Comparison of ENCODE assay signal across 21 mouse cellular contexts in the genomic region with DNA sequence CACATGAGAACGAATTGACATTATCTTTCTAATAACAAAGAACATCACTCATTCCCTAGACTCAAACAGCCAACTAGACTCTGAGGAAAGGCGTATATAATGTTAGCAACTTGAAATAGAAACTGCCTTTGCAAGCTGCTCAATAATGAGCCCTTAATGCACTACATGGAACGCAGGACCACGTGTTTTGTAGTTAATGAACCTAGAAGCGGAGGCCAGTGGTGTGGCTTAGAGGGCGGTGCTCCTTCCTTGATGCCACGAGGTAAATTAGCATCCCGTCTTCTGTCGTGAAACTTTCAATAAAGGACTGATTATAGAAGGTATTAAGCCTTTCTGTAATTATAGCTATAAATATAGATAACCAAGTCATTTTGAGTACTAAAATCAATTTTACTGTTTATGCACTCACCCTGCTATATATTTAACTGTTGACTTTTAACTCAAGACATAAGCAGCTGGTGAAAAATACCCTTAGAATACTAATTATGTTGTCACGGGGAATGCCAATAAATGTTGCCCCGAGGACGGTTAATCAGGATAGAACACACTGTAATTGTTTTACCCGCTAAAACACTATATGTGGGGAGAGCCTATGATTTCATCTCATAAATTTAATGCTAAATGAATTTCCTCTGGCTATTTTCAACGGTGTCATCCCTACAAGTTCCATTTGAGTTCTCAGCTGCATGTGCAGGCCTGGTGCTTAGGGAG.
DNase-seq lines count a peak whose midpoint lies in the region; ATAC-seq lines count a peak whose summit lies in the region.
"Had no signal": no experiment of that assay in that cellular context is flagged by ENCODE, and none has a peak within 500 bp of the region (broad histone marks: within the 10 kb centered on the region; RNA-seq: fewer than 3 reads in every experiment).

No protein-coding gene starts in this region.

- H3K4me3 ChIP-seq in hindbrain, embryonic 13.5 days: no peak overlapping the region
- H3K4me3 ChIP-seq in hindbrain, embryonic 12.5 days: no peak overlapping the region
- no peak overlapping the region for H3K4me3 ChIP-seq in midbrain, embryonic 12.5 days
- H3K4me3 ChIP-seq in midbrain, embryonic 15.5 days: no peak overlapping the region
- no peak overlapping the region for H3K4me3 ChIP-seq in hindbrain, embryonic 16.5 days (ENCODE audit: low read length)
- H3K4me3 ChIP-seq in neural tube, embryonic 15.5 days (replicated peaks): no peak overlapping the region
- H3K4me3 ChIP-seq: forebrain, embryonic 10.5 days; heart, embryonic 10.5 days; left cerebral cortex, adult 2 months; liver, embryonic 15.5 days; lung, embryonic 15.5 days had no signal

- no peaks in the 10 kb centered on the region for H3K9me3 ChIP-seq in hindbrain, embryonic 13.5 days
- no peaks in the 10 kb centered on the region for H3K9me3 ChIP-seq in hindbrain, embryonic 12.5 days (replicated peaks)
- H3K9me3 ChIP-seq in midbrain, embryonic 12.5 days: no peaks in the 10 kb centered on the region
- H3K9me3 ChIP-seq in midbrain, embryonic 15.5 days: no peaks in the 10 kb centered on the region
- no peaks in the 10 kb centered on the region for H3K9me3 ChIP-seq in hindbrain, embryonic 16.5 days (ENCODE audit: control insufficient read depth, low read length)
- H3K9me3 ChIP-seq in neural tube, embryonic 15.5 days (replicated peaks): no peaks in the 10 kb centered on the region
- H3K9me3 ChIP-seq: forebrain, embryonic 10.5 days; heart, embryonic 10.5 days; liver, embryonic 15.5 days; lung, embryonic 15.5 days had no signal

- no peak for DNase-seq in testis, postnatal 14 days (ENCODE audit: low spot score)
- DNase-seq: adrenal gland, postnatal 25 days; cerebellum, adult 11 months; cerebellum, adult 9-11 months; gastrocnemius, postnatal 10 days; heart, postnatal 4 days; liver; lung, postnatal 4 days had no signal

- peaks cover 12% of the 10 kb centered on the region; the same call in 1 of the 2 replicates for H3K4me1 ChIP-seq in hindbrain, embryonic 13.5 days (replicated peaks)
- no peaks in the 10 kb centered on the region for H3K4me1 ChIP-seq in hindbrain, embryonic 12.5 days
- peaks cover 2% of the 10 kb centered on the region; the same call in 1 of the 2 replicates for H3K4me1 ChIP-seq in midbrain, embryonic 12.5 days
- 0 out of 2 replicates have a peak, but pooled peaks cover 4% of the 10 kb centered on the region for H3K4me1 ChIP-seq in midbrain, embryonic 15.5 days
- H3K4me1 ChIP-seq in hindbrain, embryonic 16.5 days (ENCODE audit: control insufficient read depth, insufficient read depth, low read depth, low read length): peaks cover 3% of the 10 kb centered on the region
- peaks cover 12% of the 10 kb centered on the region for H3K4me1 ChIP-seq in neural tube, embryonic 15.5 days
- H3K4me1 ChIP-seq: forebrain, embryonic 10.5 days; heart, embryonic 10.5 days; liver, embryonic 15.5 days; lung, embryonic 15.5 days had no signal

- 50% methylated on average over 14 of the region's 14 CpGs for WGBS in hindbrain, embryonic 13.5 days
- 67% methylated on average over 14 of the region's 14 CpGs for WGBS in hindbrain, embryonic 12.5 days
- WGBS in midbrain, embryonic 12.5 days: 78% methylated on average over 14 of the region's 14 CpGs
- WGBS in midbrain, embryonic 15.5 days: 57% methylated on average over 14 of the region's 14 CpGs
- WGBS in hindbrain, embryonic 16.5 days: 49% methylated on average over 14 of the region's 14 CpGs
- 34% methylated on average over 14 of the region's 14 CpGs for WGBS in neural tube, embryonic 15.5 days

- H3K9ac ChIP-seq in hindbrain, embryonic 13.5 days: no peak overlapping the region
- no peak overlapping the region for H3K9ac ChIP-seq in hindbrain, embryonic 12.5 days
- no peak overlapping the region for H3K9ac ChIP-seq in midbrain, embryonic 12.5 days (replicated peaks)
- H3K9ac ChIP-seq in midbrain, embryonic 15.5 days: no peak overlapping the region
- H3K9ac ChIP-seq in hindbrain, embryonic 16.5 days (ENCODE audit: low read depth, low read length): no peak overlapping the region
- H3K9ac ChIP-seq in neural tube, embryonic 15.5 days (replicated peaks): no peak overlapping the region
- H3K9ac ChIP-seq: liver, embryonic 15.5 days; lung, embryonic 15.5 days had no signal

- ATAC-seq in hindbrain, embryonic 13.5 days (ENCODE audit: low FRiP score): 0 out of 2 replicates have a peak, but pooled peaks have one; percentile 39
- no peak for ATAC-seq in hindbrain, embryonic 12.5 days (ENCODE audit: low FRiP score)
- ATAC-seq in midbrain, embryonic 12.5 days (ENCODE audit: low FRiP score, low read depth): 0 out of 2 replicates have a peak, but pooled peaks have one; percentile 30
- no peak for ATAC-seq in midbrain, embryonic 15.5 days (replicated peaks)
- ATAC-seq in hindbrain, embryonic 16.5 days: peak; percentile 50; the same call in 1 of the 2 replicates
- ATAC-seq in neural tube, embryonic 15.5 days (ENCODE audit: low FRiP score): peak; percentile 57
- ATAC-seq: intestine, embryonic 16.5 days had no signal

- no peak overlapping the region for H3K4me2 ChIP-seq in hindbrain, embryonic 13.5 days
- no peak overlapping the region for H3K4me2 ChIP-seq in hindbrain, embryonic 12.5 days (replicated peaks)
- no peak overlapping the region for H3K4me2 ChIP-seq in midbrain, embryonic 12.5 days (replicated peaks)
- H3K4me2 ChIP-seq in midbrain, embryonic 15.5 days: no peak overlapping the region
- peak overlapping the region; percentile 21; the same call in 1 of the 2 replicates for H3K4me2 ChIP-seq in hindbrain, embryonic 16.5 days (ENCODE audit: low read length)
- peak overlapping the region; percentile 13; the same call in 1 of the 2 replicates for H3K4me2 ChIP-seq in neural tube, embryonic 15.5 days
- H3K4me2 ChIP-seq: liver, embryonic 15.5 days; lung, embryonic 15.5 days had no signal

- no peak overlapping the region for H3K27ac ChIP-seq in hindbrain, embryonic 13.5 days
- H3K27ac ChIP-seq in hindbrain, embryonic 12.5 days: no peak overlapping the region
- H3K27ac ChIP-seq in midbrain, embryonic 12.5 days (replicated peaks): no peak overlapping the region
- H3K27ac ChIP-seq in midbrain, embryonic 15.5 days: no peak overlapping the region
- H3K27ac ChIP-seq in hindbrain, embryonic 16.5 days (ENCODE audit: low read depth, low read length): no peak overlapping the region
- H3K27ac ChIP-seq in neural tube, embryonic 15.5 days (replicated peaks): peak overlapping the region; percentile 61; the same call in 1 of the 2 replicates
- H3K27ac ChIP-seq: forebrain, embryonic 10.5 days; heart, embryonic 10.5 days; left cerebral cortex, adult 2 months; liver, embryonic 15.5 days; lung, embryonic 15.5 days; stomach, postnatal 0 days had no signal

- H3K36me3 ChIP-seq in hindbrain, embryonic 13.5 days: no peaks in the 10 kb centered on the region
- no peaks in the 10 kb centered on the region for H3K36me3 ChIP-seq in hindbrain, embryonic 12.5 days
- no peaks in the 10 kb centered on the region for H3K36me3 ChIP-seq in midbrain, embryonic 12.5 days
- no peaks in the 10 kb centered on the region for H3K36me3 ChIP-seq in midbrain, embryonic 15.5 days (replicated peaks)
- no peaks in the 10 kb centered on the region for H3K36me3 ChIP-seq in hindbrain, embryonic 16.5 days (ENCODE audit: control insufficient read depth, insufficient read depth, low read length)
- H3K36me3 ChIP-seq in neural tube, embryonic 15.5 days: no peaks in the 10 kb centered on the region
- H3K36me3 ChIP-seq: forebrain, embryonic 10.5 days; heart, embryonic 10.5 days; liver, embryonic 15.5 days; lung, embryonic 15.5 days had no signal

- no peaks in the 10 kb centered on the region for H3K27me3 ChIP-seq in hindbrain, embryonic 13.5 days
- H3K27me3 ChIP-seq in hindbrain, embryonic 12.5 days: no peaks in the 10 kb centered on the region
- H3K27me3 ChIP-seq in midbrain, embryonic 12.5 days: no peaks in the 10 kb centered on the region
- H3K27me3 ChIP-seq in midbrain, embryonic 15.5 days (replicated peaks): no peaks in the 10 kb centered on the region
- no peaks in the 10 kb centered on the region for H3K27me3 ChIP-seq in hindbrain, embryonic 16.5 days (replicated peaks; ENCODE audit: control insufficient read depth, insufficient read depth, low read length)
- H3K27me3 ChIP-seq in neural tube, embryonic 15.5 days (replicated peaks): no peaks in the 10 kb centered on the region
- H3K27me3 ChIP-seq: liver, embryonic 15.5 days; lung, embryonic 15.5 days had no signal

Comparison
In these comparisons a context has a peak if more than half of its experiments do, and no peak if none do; other contexts are left out.
1. ATAC-seq: peak in hindbrain, embryonic 13.5 days (single experiment), midbrain, embryonic 12.5 days (single experiment), hindbrain, embryonic 16.5 days (single experiment) and neural tube, embryonic 15.5 days (single experiment); none in hindbrain, embryonic 12.5 days (single experiment) and midbrain, embryonic 15.5 days (single experiment).
2. H3K4me2 ChIP-seq: peak in hindbrain, embryonic 16.5 days (single experiment) and neural tube, embryonic 15.5 days (single experiment); none in hindbrain, embryonic 13.5 days (single experiment), hindbrain, embryonic 12.5 days (single experiment), midbrain, embryonic 12.5 days (single experiment) and midbrain, embryonic 15.5 days (single experiment).